Mouse (Mus musculus) cerebral cortex, adult 2 months (tissue): ENCODE measurements around the gene Gm37240.

Experiments used
- WGBS: fragments of 180-500 bp; shearing (Covaris S2); methylation state at CpG from one replicate; pipeline ENCODE4 v1.1.7; 2018; 5-methylcytosine and 5-hydroxymethylcytosine counted together

Gene Gm37240

GRCm38 (mm10) chr3:84696428-84696917 is 1190.8 kb downstream of the Gm37240 start:
- WGBS, result 14% methylated on average over 18 of the region's 18 CpGs

- WGBS, result 49% methylated on average over 9 of the region's 9 CpGs
Observed at GRCm38 (mm10) chr3:84695867-84696361, 1191.4 kb downstream of the Gm37240 start.

DNA sequence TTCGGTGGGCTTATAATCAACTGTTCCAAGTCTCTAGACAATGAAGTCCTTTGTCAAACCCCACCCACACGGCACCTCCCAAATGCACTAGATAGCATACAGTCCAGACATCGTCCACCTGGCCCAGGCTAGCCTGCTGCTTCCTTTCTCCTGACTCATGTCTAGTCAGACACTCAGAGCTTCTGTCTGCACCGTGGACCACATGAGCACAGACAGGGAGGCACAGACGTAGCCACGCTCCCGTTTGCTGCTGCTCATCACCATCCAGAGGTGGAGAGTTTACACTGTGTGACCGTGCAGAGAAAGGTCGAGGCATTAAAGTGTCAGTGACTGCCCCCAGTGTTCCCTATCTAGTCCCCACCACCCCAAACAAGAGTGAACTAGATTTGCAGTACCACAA is 1191.9 kb downstream of the Gm37240 start:
- WGBS, result 61% methylated on average over 9 of the region's 9 CpGs

DNA sequence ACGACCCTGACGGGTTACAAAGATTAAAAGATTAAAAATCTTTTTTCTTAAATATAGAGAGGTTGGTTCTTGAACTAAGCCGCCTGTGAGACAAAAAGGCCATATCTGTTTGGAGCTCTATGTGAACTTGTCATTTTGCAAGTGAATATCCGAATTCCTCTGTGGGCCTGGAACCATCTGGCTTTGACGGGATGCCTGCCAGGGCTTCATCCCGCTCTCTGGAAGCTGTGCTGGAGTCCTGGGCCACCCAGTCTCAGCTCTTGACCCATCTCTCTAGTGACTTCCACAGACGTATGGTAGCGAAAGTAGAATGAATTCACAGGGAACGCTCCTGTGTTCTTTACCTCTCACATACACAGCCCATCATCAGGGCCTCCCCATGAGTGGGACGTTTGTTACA is 1193.4 kb downstream of the Gm37240 start:
- WGBS, result 74% methylated on average over 10 of the region's 10 CpGs

DNA sequence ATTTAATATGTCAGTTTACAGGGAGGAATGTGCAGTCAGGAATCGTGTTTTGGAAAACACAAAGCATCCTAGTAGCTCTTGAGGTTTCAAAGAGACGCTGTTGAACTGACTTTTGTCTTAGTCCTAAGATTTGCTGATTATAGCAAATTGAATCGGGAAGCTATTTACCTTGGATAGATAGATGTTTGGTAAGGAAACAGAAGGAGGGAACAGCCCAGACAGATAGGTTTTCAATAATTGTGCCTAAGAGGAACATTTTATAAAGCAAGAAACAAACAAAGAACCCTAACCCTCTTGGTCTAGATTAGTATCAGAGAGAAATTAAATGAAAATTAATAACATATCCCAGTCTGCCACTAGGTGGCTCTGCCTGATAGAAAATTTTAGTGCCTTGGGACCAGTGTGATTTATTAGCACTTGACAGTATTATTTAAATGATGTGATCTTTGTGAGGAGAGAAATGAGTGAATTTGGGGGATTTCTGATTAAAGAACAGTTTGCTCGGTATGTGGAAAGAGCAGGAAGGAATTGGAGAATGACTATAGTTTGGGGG is 1194.6 kb downstream of the Gm37240 start:
- 51% methylated on average over 4 of the region's 4 CpGs for WGBS

DNA sequence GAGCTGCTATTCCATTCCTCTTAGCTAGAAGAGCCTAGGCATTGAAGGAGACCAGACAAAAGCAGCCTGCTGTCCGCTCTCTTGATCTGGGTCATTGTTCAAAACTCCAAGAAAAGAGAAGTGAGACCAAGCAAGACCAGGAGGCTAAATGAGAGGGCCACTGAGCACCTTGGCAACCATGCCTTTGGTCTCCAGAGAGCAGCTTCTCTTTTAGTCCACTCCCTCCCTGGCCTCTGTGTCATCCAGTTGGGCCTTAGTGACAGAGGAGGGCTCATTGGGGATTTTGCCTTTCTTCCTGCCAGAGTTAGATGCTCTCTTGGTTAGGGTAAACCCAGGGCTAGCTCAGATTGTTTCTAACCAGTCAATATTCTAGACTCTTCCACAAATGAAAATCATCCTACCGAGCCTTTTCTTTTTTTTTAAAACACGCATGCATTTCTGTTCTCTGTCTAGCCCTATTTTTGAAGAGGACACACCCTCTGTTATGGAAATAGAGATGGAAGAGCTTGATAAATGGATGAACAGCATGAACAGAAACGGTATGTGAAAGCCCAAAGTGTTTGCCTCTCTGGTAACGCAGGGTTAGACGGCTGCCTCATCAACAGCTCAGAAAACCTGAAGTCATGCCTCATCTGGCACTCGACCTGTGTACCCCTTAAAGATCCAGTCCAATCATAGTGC is 1197.1 kb downstream of the Gm37240 start:
- 74% methylated on average over 7 of the region's 7 CpGs for WGBS

GRCm38 (mm10) chr3:84689656-84690055 is 1197.7 kb downstream of the Gm37240 start:
- 76% methylated on average over 2 of the region's 2 CpGs for WGBS

GRCm38 (mm10) chr3:84688176-84688575 is 1199.1 kb downstream of the Gm37240 start:
- 66% methylated on average over 5 of the region's 5 CpGs for WGBS

- 73% methylated on average over 2 of the region's 2 CpGs for WGBS
Observed at GRCm38 (mm10) chr3:84687488-84687846, 1199.9 kb downstream of the Gm37240 start.

GRCm38 (mm10) chr3:84686799-84687487 is 1200.4 kb downstream of the Gm37240 start:
- WGBS, result 81% methylated on average over 7 of the region's 7 CpGs

- WGBS, result 96% methylated on average over 2 of the region's 2 CpGs
Observed at GRCm38 (mm10) chr3:84686294-84686672, 1201.0 kb downstream of the Gm37240 start.

- WGBS, result 73% methylated on average over 8 of the region's 8 CpGs
Observed at GRCm38 (mm10) chr3:84685662-84686293, 1201.5 kb downstream of the Gm37240 start.

DNA sequence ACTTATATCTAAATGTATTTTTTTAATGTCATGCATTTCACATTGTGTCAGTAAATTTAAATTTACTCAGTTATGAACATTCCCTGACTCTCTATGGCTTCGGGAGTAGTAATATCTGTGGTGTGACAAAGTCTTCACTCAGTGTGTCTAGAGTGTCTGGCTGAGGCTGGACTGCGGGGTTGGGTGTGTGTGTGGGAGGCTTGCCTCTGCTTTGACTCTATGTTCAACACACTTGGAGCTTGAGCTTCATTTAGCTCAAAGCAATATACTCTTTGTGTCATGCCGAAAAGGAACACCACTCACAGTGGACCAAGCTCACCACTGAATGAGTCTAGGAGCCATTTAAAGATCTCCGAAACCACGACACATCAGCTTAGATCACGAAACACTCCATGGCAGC is 1203.5 kb downstream of the Gm37240 start:
- WGBS, result 86% methylated on average over 6 of the region's 6 CpGs

GRCm38 (mm10) chr3:84681699-84682098 is 1205.6 kb downstream of the Gm37240 start:
- WGBS, result 90% methylated on average over 8 of the region's 8 CpGs

- 93% methylated on average over 7 of the region's 7 CpGs for WGBS
Observed at GRCm38 (mm10) chr3:84680062-84680461, 1207.3 kb downstream of the Gm37240 start.

- 93% methylated on average over 8 of the region's 8 CpGs for WGBS
Observed at GRCm38 (mm10) chr3:84679542-84679941, 1207.8 kb downstream of the Gm37240 start.

- WGBS, result 83% methylated on average over 5 of the region's 5 CpGs
Observed at GRCm38 (mm10) chr3:84678891-84679290, 1208.4 kb downstream of the Gm37240 start.

GRCm38 (mm10) chr3:84675710-84676109 is 1211.6 kb downstream of the Gm37240 start:
- WGBS, result 93% methylated on average over 5 of the region's 5 CpGs

- WGBS, result 98% methylated on average over 6 of the region's 6 CpGs
Observed at GRCm38 (mm10) chr3:84673552-84673951, 1213.8 kb downstream of the Gm37240 start.

DNA sequence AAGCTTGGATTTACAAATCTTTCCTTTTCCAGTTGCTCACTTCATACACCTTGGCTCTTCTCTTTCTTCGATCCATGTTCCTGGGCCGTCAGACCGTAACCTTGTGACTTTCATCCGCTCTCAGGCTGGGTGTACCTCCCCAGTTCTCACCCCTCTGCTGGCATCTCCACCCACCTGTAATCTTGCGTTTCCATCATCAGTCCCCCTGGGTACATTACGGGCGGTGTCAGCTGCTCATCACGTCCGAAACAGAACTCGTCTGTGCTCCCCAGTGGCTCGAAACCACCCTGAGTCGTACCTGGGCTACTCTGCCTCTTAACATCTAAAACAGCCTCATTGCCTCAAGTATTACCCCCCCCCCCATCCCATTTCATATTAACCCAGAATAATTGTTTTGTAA is 1215.2 kb downstream of the Gm37240 start:
- 94% methylated on average over 12 of the region's 12 CpGs for WGBS

- WGBS, result 82% methylated on average over 3 of the region's 3 CpGs
Observed at GRCm38 (mm10) chr3:84668957-84669356, 1218.4 kb downstream of the Gm37240 start.
